Mouse (Mus musculus): ENCODE data around the gene Tmem37. TPM values are rescaled to one million over a fixed set of nuclear protein-coding genes. Genes with fewer than 3 reads are reported as not detected.
A peak's percentile ranks its signal among the peaks of the same experiment; 100 is the strongest.

Tmem37 gene
- polyA plus RNA-seq, 1 experiment, result 80.4 TPM

DNA sequence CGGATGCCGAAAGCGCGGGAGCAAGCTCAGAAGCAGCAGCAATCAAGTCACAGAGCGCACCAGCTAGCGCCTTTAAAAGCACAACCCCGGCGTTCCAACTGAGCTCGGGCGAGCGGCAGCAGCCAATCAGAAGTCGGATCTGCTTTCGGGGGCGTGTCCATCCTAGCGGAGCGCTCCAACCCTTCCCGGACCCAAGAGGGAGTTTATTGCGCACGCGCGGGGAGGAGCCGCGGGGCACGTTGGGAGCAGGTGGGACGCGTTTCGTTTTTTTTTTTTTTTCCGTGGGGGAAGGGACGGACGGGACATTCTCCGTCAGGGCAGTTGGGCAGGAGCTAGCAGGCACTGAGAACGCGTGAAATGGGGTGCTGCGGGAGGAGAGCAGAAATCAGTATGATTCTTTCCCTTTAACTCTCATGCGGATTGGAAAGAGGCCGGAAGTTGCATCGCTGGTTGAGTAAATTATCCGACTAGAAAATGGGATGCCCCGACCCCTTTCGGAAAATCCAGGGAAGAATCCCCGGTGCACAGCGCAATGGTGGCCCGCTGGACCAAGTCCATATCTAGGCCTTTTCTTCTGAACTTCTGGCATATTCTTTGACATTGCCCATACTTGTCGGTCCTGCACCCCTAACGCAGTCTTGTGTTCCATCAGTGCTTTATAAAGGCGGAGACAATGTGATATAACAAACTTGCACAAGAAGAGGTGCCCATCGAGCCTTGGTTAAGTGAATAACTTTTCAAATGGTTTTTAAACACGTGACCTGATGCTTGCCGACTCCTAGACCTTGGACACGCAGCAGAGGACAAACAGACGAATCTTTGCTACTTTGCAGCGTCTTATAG lies 47.3 kb upstream of the Tmem37 start, which contains the start of the genes Dbi and 3110009E18Rik:
Gene Dbi, minus strand, starts transcription at position 110 of the 843 bp plus-strand sequence.
Gene 3110009E18Rik, plus strand, starts transcription at position 219 of the 843 bp plus-strand sequence.
- peak within 1 kb of the TSS; percentile 94 for H3K4me3 ChIP-seq
- TF ChIP-seq POLR2AphosphoS2 (IDR thresholded peaks at IDR 0.05; ENCODE audit: insufficient read length, low read depth), result peak; percentile 68
- TF ChIP-seq MAX (IDR thresholded peaks at IDR 0.05; ENCODE audit: low read depth), result no peak
- no peak for TF ChIP-seq TCF12 (IDR thresholded peaks at IDR 0.05; ENCODE audit: insufficient read depth, poor library complexity, severe bottlenecking)
- peak in 1 of 3 experiments; percentile 53 for TF ChIP-seq MYOG (IDR thresholded peaks at IDR 0.05; ENCODE audit: control insufficient read depth in 1 of 3, insufficient read depth in 1 of 3, insufficient read length in 2 of 3, low read depth in 2 of 3)
- TF ChIP-seq USF1 (IDR thresholded peaks at IDR 0.05; ENCODE audit: low read depth), result peak; percentile 62
- peak in 2 of 3 experiments; percentile 60 to 61 for TF ChIP-seq MYOD1 (IDR thresholded peaks at IDR 0.05; ENCODE audit: control insufficient read depth in 1 of 3, insufficient read length in 2 of 3, low read depth in 2 of 3)
- peak; percentile 15 for TF ChIP-seq SRF (IDR thresholded peaks at IDR 0.05; ENCODE audit: control insufficient read depth, insufficient read length, low read depth)
- TF ChIP-seq CEBPB (IDR thresholded peaks at IDR 0.05; ENCODE audit: insufficient read depth, poor library complexity, severe bottlenecking), result no peak
- TF ChIP-seq TCF3 (IDR thresholded peaks at IDR 0.05; ENCODE audit: insufficient read length, low read depth), result no peak
- no peak for TF ChIP-seq E2F4 (IDR thresholded peaks at IDR 0.05; ENCODE audit: insufficient read depth)
- peak; percentile 88 for TF ChIP-seq POLR2A (IDR thresholded peaks at IDR 0.05; ENCODE audit: insufficient read length, low read depth)
- no peak for TF ChIP-seq REST (IDR thresholded peaks at IDR 0.05; ENCODE audit: insufficient read depth, insufficient read length)

DNA sequence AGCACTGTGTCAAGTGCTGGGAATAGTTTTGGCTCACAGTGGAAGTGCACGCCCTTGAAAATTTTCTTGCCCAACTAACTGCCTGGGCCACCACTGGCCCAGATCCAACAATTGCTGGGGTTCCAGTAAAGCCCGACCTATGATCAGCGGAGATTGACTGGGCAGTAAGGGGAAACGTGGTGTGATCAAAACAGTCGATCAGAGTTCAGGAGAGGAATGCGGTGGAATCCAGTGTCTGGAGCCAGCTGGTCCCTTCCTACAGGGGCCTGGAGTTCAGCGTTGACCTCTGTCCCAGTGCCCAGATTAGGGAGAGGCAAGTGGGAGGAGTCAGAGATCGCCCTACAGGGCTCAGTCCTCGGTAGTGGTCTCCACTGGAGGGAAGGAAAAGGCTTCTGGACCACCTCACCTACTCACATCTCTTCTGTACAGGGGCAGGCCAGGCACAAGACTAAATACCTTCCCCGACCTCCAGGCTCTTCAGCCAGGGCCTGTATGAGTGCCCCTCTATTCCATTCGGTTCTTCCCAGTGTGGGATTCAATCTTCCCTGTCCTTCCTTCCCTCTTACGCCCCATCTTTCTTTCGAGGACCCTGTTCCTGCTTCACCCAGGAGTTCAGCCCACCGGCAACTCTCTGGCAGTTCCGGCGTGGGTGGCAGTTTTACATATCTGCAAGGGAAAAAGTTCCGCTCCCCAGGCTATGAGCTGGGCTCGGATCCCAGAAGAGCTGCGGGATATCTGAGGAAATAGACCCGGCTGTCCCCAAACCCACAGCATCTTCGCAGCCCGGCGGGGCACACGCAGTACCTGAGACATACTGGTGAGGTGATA lies 46.5 kb upstream of the Tmem37 start:
- H3K79me2 ChIP-seq (ENCODE audit: control insufficient read depth, insufficient read depth), result peaks cover 26% of the 10 kb centered on the region
- peak; percentile 78 for TF ChIP-seq POLR2AphosphoS2 (IDR thresholded peaks at IDR 0.05; ENCODE audit: insufficient read length, low read depth)
- TF ChIP-seq POLR2A (IDR thresholded peaks at IDR 0.05; ENCODE audit: insufficient read length, low read depth), result peak; percentile 29
- TF ChIP-seq MYOD1 (IDR thresholded peaks at IDR 0.05; ENCODE audit: control insufficient read depth in 1 of 3, insufficient read length in 2 of 3, low read depth in 2 of 3), result no peak
- peak overlapping the region; percentile 94 for H3K4me3 ChIP-seq
- peak overlapping the region; percentile 87 for H3K4me2 ChIP-seq (ENCODE audit: low read depth)
- H3K27me3 ChIP-seq (ENCODE audit: control insufficient read depth, insufficient read depth, insufficient read length), result no peaks in the 10 kb centered on the region
- H3ac ChIP-seq (ENCODE audit: control insufficient read depth, insufficient read length), result peak overlapping the region; percentile 18
- peaks cover 10% of the 10 kb centered on the region for H3K36me3 ChIP-seq (ENCODE audit: control insufficient read depth, insufficient read depth)

More for the DNA sequence above, 47.3 kb upstream of the Tmem37 start, which contains the start of the genes Dbi and 3110009E18Rik:
- Histone ChIP-seq H3K36me3 (ENCODE audit: control insufficient read depth, insufficient read depth) (peaks cover 2% of the 10 kb centered on the region), H3K27me3 (ENCODE audit: control insufficient read depth, insufficient read depth, insufficient read length) (no peaks in the 10 kb centered on the region), H3K79me2 (ENCODE audit: control insufficient read depth, insufficient read depth) (peaks cover 26% of the 10 kb centered on the region), H3ac (ENCODE audit: control insufficient read depth, insufficient read length) (peak within 1 kb of the TSS; percentile 18), H3K4me2 (ENCODE audit: low read depth) (peak within 1 kb of the TSS; percentile 87)

DNA sequence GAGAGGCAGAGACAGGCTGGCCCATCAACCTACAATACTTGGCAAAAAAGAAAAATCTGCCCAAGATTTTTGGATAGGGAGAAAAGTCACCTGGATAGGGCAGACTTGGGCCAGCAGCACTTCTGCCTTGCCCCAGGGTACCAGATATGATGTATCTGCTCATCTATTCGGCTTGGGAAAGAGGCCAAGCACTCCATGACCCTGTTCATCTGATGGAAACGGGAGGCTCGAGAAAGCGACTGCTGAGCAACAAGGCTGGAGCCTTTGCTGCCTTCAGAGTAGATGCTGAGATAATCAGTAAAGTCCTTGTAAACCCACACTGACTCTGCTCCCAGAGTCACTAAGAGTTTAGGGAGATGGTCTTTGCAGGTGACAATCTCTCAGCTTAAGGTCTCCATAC lies 45.5 kb upstream of the Tmem37 start:
- H3K79me2 ChIP-seq (ENCODE audit: control insufficient read depth, insufficient read depth), result peaks cover 26% of the 10 kb centered on the region
- no peaks in the 10 kb centered on the region for H3K27me3 ChIP-seq (ENCODE audit: control insufficient read depth, insufficient read depth, insufficient read length)
- H3ac ChIP-seq (ENCODE audit: control insufficient read depth, insufficient read length), result no peak overlapping the region
- peaks cover 20% of the 10 kb centered on the region for H3K36me3 ChIP-seq (ENCODE audit: control insufficient read depth, insufficient read depth)
- H3K4me2 ChIP-seq (ENCODE audit: low read depth), result peak overlapping the region; percentile 87
- TF ChIP-seq TCF3 (IDR thresholded peaks at IDR 0.05; ENCODE audit: insufficient read length, low read depth), result no peak
- TF ChIP-seq POLR2A (IDR thresholded peaks at IDR 0.05; ENCODE audit: insufficient read length, low read depth), result no peak
- no peak for TF ChIP-seq SRF (IDR thresholded peaks at IDR 0.05; ENCODE audit: control insufficient read depth, insufficient read length, low read depth)
- TF ChIP-seq E2F4 (IDR thresholded peaks at IDR 0.05; ENCODE audit: insufficient read depth), result no peak
- no peak for TF ChIP-seq CEBPB (IDR thresholded peaks at IDR 0.05; ENCODE audit: insufficient read depth, poor library complexity, severe bottlenecking)
- no peak for TF ChIP-seq MAX (IDR thresholded peaks at IDR 0.05; ENCODE audit: low read depth)
- TF ChIP-seq TCF12 (IDR thresholded peaks at IDR 0.05; ENCODE audit: insufficient read depth, poor library complexity, severe bottlenecking), result no peak
- no peak for TF ChIP-seq USF1 (IDR thresholded peaks at IDR 0.05; ENCODE audit: low read depth)
- TF ChIP-seq MYOD1 (IDR thresholded peaks at IDR 0.05; ENCODE audit: control insufficient read depth in 1 of 3, insufficient read length in 2 of 3, low read depth in 2 of 3), result no peak
- TF ChIP-seq POLR2AphosphoS2 (IDR thresholded peaks at IDR 0.05; ENCODE audit: insufficient read length, low read depth), result no peak
- no peak for TF ChIP-seq MYOG (IDR thresholded peaks at IDR 0.05; ENCODE audit: control insufficient read depth in 1 of 3, insufficient read depth in 1 of 3, insufficient read length in 2 of 3, low read depth in 2 of 3)
- TF ChIP-seq REST (IDR thresholded peaks at IDR 0.05; ENCODE audit: insufficient read depth, insufficient read length), result no peak
- peak overlapping the region; percentile 94 for H3K4me3 ChIP-seq

DNA sequence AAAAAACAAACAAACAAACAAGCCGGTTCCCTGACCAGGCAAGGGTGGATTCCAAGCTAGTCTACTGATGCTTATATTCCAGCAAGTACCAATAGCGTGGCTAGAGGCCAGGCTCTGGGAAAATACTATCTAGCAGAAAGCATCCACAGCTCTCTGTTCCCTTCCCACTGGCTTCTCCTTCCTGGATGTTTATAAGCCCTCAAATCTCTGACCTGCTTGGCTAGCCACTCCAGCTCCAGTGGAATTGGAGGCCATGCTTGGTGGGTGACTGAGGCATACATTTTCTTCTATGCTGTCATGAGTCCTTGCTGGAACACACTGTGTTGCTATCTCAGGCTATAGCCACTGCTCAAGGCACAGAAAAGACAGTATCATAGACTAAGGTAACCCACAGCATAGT lies 45.0 kb upstream of the Tmem37 start:
- Histone ChIP-seq H3K36me3 (ENCODE audit: control insufficient read depth, insufficient read depth) (peaks cover 25% of the 10 kb centered on the region), H3K27me3 (ENCODE audit: control insufficient read depth, insufficient read depth, insufficient read length) (no peaks in the 10 kb centered on the region), H3K79me2 (ENCODE audit: control insufficient read depth, insufficient read depth) (peaks cover 26% of the 10 kb centered on the region), H3K4me3 (no peak overlapping the region), H3ac (ENCODE audit: control insufficient read depth, insufficient read length) (no peak overlapping the region), H3K4me2 (ENCODE audit: low read depth) (peak overlapping the region; percentile 87)
- TF ChIP-seq REST (IDR thresholded peaks at IDR 0.05; ENCODE audit: insufficient read depth, insufficient read length) (no peak), TCF12 (IDR thresholded peaks at IDR 0.05; ENCODE audit: insufficient read depth, poor library complexity, severe bottlenecking) (no peak), SRF (IDR thresholded peaks at IDR 0.05; ENCODE audit: control insufficient read depth, insufficient read length, low read depth) (no peak), TCF3 (IDR thresholded peaks at IDR 0.05; ENCODE audit: insufficient read length, low read depth) (no peak), USF1 (IDR thresholded peaks at IDR 0.05; ENCODE audit: low read depth) (no peak), MAX (IDR thresholded peaks at IDR 0.05; ENCODE audit: low read depth) (no peak), POLR2AphosphoS2 (IDR thresholded peaks at IDR 0.05; ENCODE audit: insufficient read length, low read depth) (no peak), CEBPB (IDR thresholded peaks at IDR 0.05; ENCODE audit: insufficient read depth, poor library complexity, severe bottlenecking) (no peak), E2F4 (IDR thresholded peaks at IDR 0.05; ENCODE audit: insufficient read depth) (no peak), MYOG (IDR thresholded peaks at IDR 0.05; ENCODE audit: control insufficient read depth in 1 of 3, insufficient read depth in 1 of 3, insufficient read length in 2 of 3, low read depth in 2 of 3) (no peak), MYOD1 (IDR thresholded peaks at IDR 0.05; ENCODE audit: control insufficient read depth in 1 of 3, insufficient read length in 2 of 3, low read depth in 2 of 3) (no peak), POLR2A (IDR thresholded peaks at IDR 0.05; ENCODE audit: insufficient read length, low read depth) (no peak)

All from myocyte (in vitro differentiated cells).